Mouse (Mus musculus) intestine, embryonic 14.5 days (tissue): ENCODE measurements around the gene Tnni1. TPM values are rescaled to one million over a fixed set of nuclear protein-coding genes. Genes with fewer than 3 reads are reported as not detected.

Experiments
- ATAC-seq: fragments of 200-750 bp; cut with Nextera tagmentation; replicated peaks from 2 replicates; pipeline ENCODE4 v1.8.0; 2017; ENCODE audit warnings: low read depth, moderate number of reproducible peaks, moderate TSS enrichment, moderate library complexity; ENCODE audit not compliant: low FRiP score, low TSS enrichment
- DNase-seq: peaks from one replicate; pipeline ENCODE4 v3.0.0-alpha.2; 2018; ENCODE audit warnings: low spot score
- H3K27ac ChIP-seq: fragments of 300-500 bp; sonication (generic); 2 replicates; pipeline ENCODE4 v1.5.1; 2014; ENCODE audit warnings: low read depth, mild to moderate bottlenecking, control low read depth
- H3K27me3 ChIP-seq: fragments of 300-500 bp; sonication (generic); replicated peaks from 2 replicates; pipeline ENCODE4 v1.6.1; 2014; ENCODE audit warnings: low read length, control low read depth; ENCODE audit not compliant: control insufficient read depth, insufficient read depth
- H3K36me3 ChIP-seq: fragments of 300-500 bp; sonication (generic); 2 replicates; pipeline ENCODE4 v1.6.1; 2014; ENCODE audit warnings: low read length, control low read depth; ENCODE audit not compliant: control insufficient read depth, insufficient read depth
- H3K4me1 ChIP-seq: fragments of 300-500 bp; sonication (generic); replicated peaks from 2 replicates; pipeline ENCODE4 v1.6.1; 2014; ENCODE audit warnings: low read length, control low read depth, mixed read lengths; ENCODE audit not compliant: control insufficient read depth, insufficient read depth
- H3K4me2 ChIP-seq: fragments of 300-500 bp; sonication (generic); 2 replicates; pipeline ENCODE4 v1.6.1; 2014; ENCODE audit warnings: low read length
- H3K4me3 ChIP-seq: fragments of 300-500 bp; sonication (generic); 2 replicates; pipeline ENCODE4 v1.5.1; 2014; ENCODE audit warnings: low read depth, low read length, control low read depth, mixed read lengths
- H3K9ac ChIP-seq: fragments of 300-500 bp; sonication (generic); 2 replicates; pipeline ENCODE4 v1.6.1; 2014; ENCODE audit warnings: mild to moderate bottlenecking, low read length
- H3K9me3 ChIP-seq: fragments of 300-500 bp; sonication (generic); 2 replicates; pipeline ENCODE4 v1.6.1; 2016; ENCODE audit warnings: low read length, control low read depth; ENCODE audit not compliant: control insufficient read depth
- WGBS: fragments of 180-500 bp; shearing (Covaris S2); extraction: QIAGEN DNeasy Blood & Tissue Kit; methylation state at CpG from one replicate; pipeline ENCODE4 v1.1.7; 2014; 5-methylcytosine and 5-hydroxymethylcytosine counted together
- polyA plus RNA-seq: library from polyadenylated mRNA; unstranded; fragments of >200 nt; fragmentation: Nextera tagmentation; extraction: Ambion mirVana; gene quantifications from 2 replicates; pipeline ENCODE4 v1.2.1, GENCODE M21; 2014

Gene Tnni1
- polyA plus RNA-seq, 1 experiment from 2014 or later = 6.4 TPM

GRCm38 (mm10) chr1:135852044-135852756 is 73.0 kb downstream of the Tnni1 start:
- no peak overlapping the region for H3K4me3 ChIP-seq
- no peaks in the 10 kb centered on the region for H3K36me3 ChIP-seq
- no peak for DNase-seq
- H3K9ac ChIP-seq = no peak overlapping the region
- no peaks in the 10 kb centered on the region for H3K9me3 ChIP-seq
- no peak overlapping the region; the same call in 1 of the 2 replicates for H3K27ac ChIP-seq
- WGBS = 54% methylated on average over 13 of the region's 13 CpGs
- H3K27me3 ChIP-seq = no peaks in the 10 kb centered on the region
- H3K4me1 ChIP-seq = peaks cover 13% of the 10 kb centered on the region
- H3K4me2 ChIP-seq = no peak overlapping the region
- no peak for ATAC-seq

GRCm38 (mm10) chr1:135853200-135853599 is 74.0 kb downstream of the Tnni1 start:
- no peaks in the 10 kb centered on the region for H3K27me3 ChIP-seq
- WGBS = 91% methylated on average over 4 of the region's 4 CpGs
- no peak overlapping the region for H3K4me3 ChIP-seq
- H3K9me3 ChIP-seq = no peaks in the 10 kb centered on the region
- no peak overlapping the region for H3K4me2 ChIP-seq
- H3K4me1 ChIP-seq = peaks cover 13% of the 10 kb centered on the region
- no peak overlapping the region for H3K9ac ChIP-seq
- H3K27ac ChIP-seq = no peak overlapping the region
- ATAC-seq (no peak), DNase-seq (no peak)
- H3K36me3 ChIP-seq = no peaks in the 10 kb centered on the region

- no peak for DNase-seq
- Histone ChIP-seq H3K27ac (no peak overlapping the region), H3K9me3 (no peaks in the 10 kb centered on the region), H3K36me3 (no peaks in the 10 kb centered on the region), H3K4me2 (no peak overlapping the region), H3K9ac (no peak overlapping the region), H3K4me3 (no peak overlapping the region), H3K27me3 (no peaks in the 10 kb centered on the region), H3K4me1 (peaks cover 13% of the 10 kb centered on the region)
- WGBS = 88% methylated on average over 6 of the region's 6 CpGs
- ATAC-seq = no peak
These were observed 75.5 kb downstream of the Tnni1 start for GRCm38 (mm10) chr1:135854591-135855343.

GRCm38 (mm10) chr1:135855344-135855687 is 76.1 kb downstream of the Tnni1 start:
- DNase-seq = no peak
- ATAC-seq = no peak

GRCm38 (mm10) chr1:135856070-135856469 is 76.8 kb downstream of the Tnni1 start:
- no peaks in the 10 kb centered on the region for H3K27me3 ChIP-seq
- H3K9me3 ChIP-seq = no peaks in the 10 kb centered on the region
- no peaks in the 10 kb centered on the region for H3K36me3 ChIP-seq
- H3K9ac ChIP-seq = no peak overlapping the region
- ATAC-seq = no peak
- H3K4me1 ChIP-seq = peaks cover 13% of the 10 kb centered on the region
- no peak for DNase-seq
- 58% methylated on average over 4 of the region's 4 CpGs for WGBS
- H3K27ac ChIP-seq = no peak overlapping the region
- no peak overlapping the region for H3K4me3 ChIP-seq
- H3K4me2 ChIP-seq = no peak overlapping the region

More at GRCm38 (mm10) chr1:135855344-135855687, 76.1 kb downstream of the Tnni1 start:
- H3K4me1 ChIP-seq = peaks cover 13% of the 10 kb centered on the region
- no peak overlapping the region for H3K9ac ChIP-seq
- no peak overlapping the region for H3K27ac ChIP-seq
- H3K36me3 ChIP-seq = no peaks in the 10 kb centered on the region
- WGBS = 100% methylated on average over 1 of the region's 1 CpGs
- H3K9me3 ChIP-seq = no peaks in the 10 kb centered on the region
- H3K4me2 ChIP-seq = no peak overlapping the region
- no peak overlapping the region for H3K4me3 ChIP-seq
- H3K27me3 ChIP-seq = no peaks in the 10 kb centered on the region

- H3K4me3 ChIP-seq = no peak overlapping the region
- H3K9ac ChIP-seq = no peak overlapping the region
- DNase-seq (no peak), ATAC-seq (no peak)
- H3K9me3 ChIP-seq = no peaks in the 10 kb centered on the region
- no peak overlapping the region for H3K4me2 ChIP-seq
- 54% methylated on average over 11 of the region's 11 CpGs for WGBS
- no peak overlapping the region for H3K27ac ChIP-seq
- H3K27me3 ChIP-seq = no peaks in the 10 kb centered on the region
- H3K36me3 ChIP-seq = no peaks in the 10 kb centered on the region
- H3K4me1 ChIP-seq = peaks cover 5% of the 10 kb centered on the region
These were observed 78.0 kb downstream of the Tnni1 start for GRCm38 (mm10) chr1:135857137-135857775.

GRCm38 (mm10) chr1:135858533-135858932 is 79.3 kb downstream of the Tnni1 start:
- 83% methylated on average over 7 of the region's 7 CpGs for WGBS
- no peak overlapping the region for H3K4me2 ChIP-seq
- H3K4me1 ChIP-seq = no peaks in the 10 kb centered on the region
- H3K4me3 ChIP-seq = no peak overlapping the region
- ATAC-seq (no peak), DNase-seq (no peak)
- H3K9me3 ChIP-seq = no peaks in the 10 kb centered on the region
- no peak overlapping the region for H3K27ac ChIP-seq
- H3K36me3 ChIP-seq = no peaks in the 10 kb centered on the region
- H3K27me3 ChIP-seq = no peaks in the 10 kb centered on the region
- no peak overlapping the region for H3K9ac ChIP-seq
